Mouse (Mus musculus) heart, postnatal 0 days (tissue): Measurements from ENCODE around the gene Usf2. TPM values are rescaled to one million over a fixed set of nuclear protein-coding genes. Genes with fewer than 3 reads are reported as not detected.
A peak's percentile ranks its signal among the peaks of the same experiment; 100 is the strongest.

Source experiments
- ATAC-seq: fragments of 200-750 bp; cut with Nextera tagmentation; 2 replicates; pipeline ENCODE4 v1.8.0; 2017; ENCODE audit warnings: low read depth, moderate number of reproducible peaks, moderate library complexity; ENCODE audit not compliant: insufficient read depth
- DNase-seq: peaks from one replicate; pipeline ENCODE4 v3.0.0-alpha.2; 2016; ENCODE audit warnings: low spot score
- H3K27ac ChIP-seq: fragments of 300-500 bp; sonication (generic); 2 replicates; pipeline ENCODE4 v1.5.1; 2014; ENCODE audit warnings: low read depth, mild to moderate bottlenecking
- H3K27me3 ChIP-seq: fragments of 300-500 bp; sonication (generic); 2 replicates; pipeline ENCODE4 v1.6.1; 2014; ENCODE audit warnings: low read length, mixed read lengths; ENCODE audit not compliant: control insufficient read depth, insufficient read depth
- H3K36me3 ChIP-seq: fragments of 300-500 bp; sonication (generic); replicated peaks from 2 replicates; pipeline ENCODE4 v1.6.1; 2014; ENCODE audit warnings: low read length, mixed read lengths; ENCODE audit not compliant: control insufficient read depth, insufficient read depth
- H3K4me1 ChIP-seq: fragments of 300-500 bp; sonication (generic); 2 replicates; pipeline ENCODE4 v1.6.1; 2014; ENCODE audit warnings: antibody characterized with exemption; ENCODE audit not compliant: control insufficient read depth, insufficient read depth
- H3K4me2 ChIP-seq: fragments of 300-500 bp; sonication (generic); 2 replicates; pipeline ENCODE4 v1.6.1; 2014; ENCODE audit warnings: low read depth, mild to moderate bottlenecking, low read length, moderate library complexity
- H3K4me3 ChIP-seq: fragments of 300-500 bp; sonication (generic); 2 replicates; pipeline ENCODE4 v1.5.1; 2014; ENCODE audit warnings: low read depth, low read length
- H3K9ac ChIP-seq: fragments of 300-500 bp; sonication (generic); replicated peaks from 2 replicates; pipeline ENCODE4 v1.6.1; 2014; ENCODE audit warnings: low read depth, low read length, mixed read lengths
- H3K9me3 ChIP-seq: fragments of 300-500 bp; sonication (generic); replicated peaks from 2 replicates; pipeline ENCODE4 v1.6.1; 2016; ENCODE audit warnings: low read length; ENCODE audit not compliant: control insufficient read depth
- CTCF ChIP-seq: IDR thresholded peaks from 2 replicates; pipeline ENCODE4 v1.5.1; 2016; ENCODE audit warnings: antibody characterized with exemption, control low read depth, low read depth
- EP300 ChIP-seq: IDR thresholded peaks from 2 replicates; pipeline ENCODE4 v1.6.1; 2016; ENCODE audit warnings: antibody characterized with exemption, low read depth
- WGBS: fragments of 180-500 bp; shearing (Covaris S2); extraction: QIAGEN DNeasy Blood & Tissue Kit; methylation state at CpG from one replicate; pipeline ENCODE4 v1.1.7; 2014; 5-methylcytosine and 5-hydroxymethylcytosine counted together
- polyA plus RNA-seq: library from polyadenylated mRNA; unstranded; fragments of >200 nt; fragmentation: Nextera tagmentation; extraction: Ambion mirVana; gene quantifications from 2 replicates; pipeline ENCODE4 v1.2.1, GENCODE M21; 2015
- total RNA-seq: library from RNA; depleted of rRNA; stranded (reverse); fragments of >200 nt; gene quantifications from 2 replicates; pipeline ENCODE4 v1.2.3, GENCODE M21; 2014; ENCODE audit warnings: low replicate concordance

Usf2 gene
- total and polyA plus RNA-seq, 2 experiments from 2014 or later, result 16.7 to 101 TPM

GRCm38 (mm10) chr7:30992148-30992547 lies 35.5 kb upstream of the Usf2 start:
- Histone ChIP-seq H3K4me1 (no peaks in the 10 kb centered on the region), H3K27me3 (no peaks in the 10 kb centered on the region), H3K9ac (no peak overlapping the region), H3K9me3 (peaks cover 5% of the 10 kb centered on the region; the same call in 1 of the 2 replicates), H3K4me2 (no peak overlapping the region), H3K27ac (no peak overlapping the region), H3K4me3 (no peak overlapping the region), H3K36me3 (no peaks in the 10 kb centered on the region)
- TF ChIP-seq CTCF, result no peak
- TF ChIP-seq EP300, result no peak
- DNase-seq, result no peak
- no peak for ATAC-seq
- WGBS, result 58% methylated on average over 5 of the region's 5 CpGs

GRCm38 (mm10) chr7:30988519-30989162 lies 32.0 kb upstream of the Usf2 start:
- TF ChIP-seq EP300 (no peak), CTCF (no peak)
- H3K4me2 ChIP-seq, result no peak overlapping the region
- no peaks in the 10 kb centered on the region for H3K27me3 ChIP-seq
- no peak for DNase-seq
- H3K4me3 ChIP-seq, result no peak overlapping the region
- no peaks in the 10 kb centered on the region for H3K9me3 ChIP-seq
- 80% methylated on average over 4 of the region's 4 CpGs for WGBS
- H3K27ac ChIP-seq, result no peak overlapping the region
- no peak for ATAC-seq
- H3K9ac ChIP-seq, result no peak overlapping the region
- H3K4me1 ChIP-seq, result no peaks in the 10 kb centered on the region
- H3K36me3 ChIP-seq, result no peaks in the 10 kb centered on the region

- Histone ChIP-seq H3K4me2 (no peak overlapping the region), H3K9ac (no peak overlapping the region), H3K36me3 (no peaks in the 10 kb centered on the region), H3K27me3 (no peaks in the 10 kb centered on the region), H3K4me3 (no peak overlapping the region), H3K9me3 (no peaks in the 10 kb centered on the region), H3K4me1 (no peaks in the 10 kb centered on the region), H3K27ac (no peak overlapping the region)
- no peak for ATAC-seq
- DNase-seq, result no peak
- TF ChIP-seq CTCF, result no peak
- no peak for TF ChIP-seq EP300
- whole genome bisulfite sequencing, result 86% methylated on average over 9 of the region's 9 CpGs
Observed at GRCm38 (mm10) chr7:30985357-30985756, 28.8 kb upstream of the Usf2 start.

- Histone ChIP-seq H3K27me3 (no peaks in the 10 kb centered on the region), H3K4me3 (no peak overlapping the region), H3K9ac (no peak overlapping the region), H3K4me1 (no peaks in the 10 kb centered on the region), H3K9me3 (no peaks in the 10 kb centered on the region), H3K36me3 (no peaks in the 10 kb centered on the region), H3K27ac (no peak overlapping the region), H3K4me2 (no peak overlapping the region)
- no peak for TF ChIP-seq CTCF
- no peak for TF ChIP-seq EP300
- WGBS, result 83% methylated on average over 4 of the region's 4 CpGs
- DNase-seq (no peak), ATAC-seq (no peak)
Observed at GRCm38 (mm10) chr7:30981703-30982102, 25.1 kb upstream of the Usf2 start.

GRCm38 (mm10) chr7:30973501-30974289 lies 17.1 kb upstream of the Usf2 start, which contains the start of gene Fam187b:
TSS of gene Fam187b (plus strand) at chr7:30973790.
- H3K4me3 ChIP-seq, result peak within 1 kb of the TSS; percentile 46
- WGBS, result under 1% methylated on average over 37 of the region's 37 CpGs
- no peaks in the 10 kb centered on the region; the same call in 1 of the 2 replicates for H3K4me1 ChIP-seq
- peaks cover 15% of the 10 kb centered on the region for H3K27me3 ChIP-seq
- TF ChIP-seq EP300 (no peak), CTCF (peak; percentile 82)
- H3K9me3 ChIP-seq, result no peaks in the 10 kb centered on the region
- ATAC-seq (peak; percentile 82), DNase-seq (peak; percentile 79)
- peak within 1 kb of the TSS; percentile 54 for H3K4me2 ChIP-seq
- no peak within 1 kb of the TSS for H3K9ac ChIP-seq
- H3K27ac ChIP-seq, result no peak within 1 kb of the TSS
- no peaks in the 10 kb centered on the region for H3K36me3 ChIP-seq
